Mouse (Mus musculus) thymus, postnatal 14 days (tissue): Measurements from ENCODE around the gene Psmd11.

Experiments
- DNase-seq: peaks from one replicate; pipeline ENCODE4 v3.0.0; 2021

Gene Psmd11

DNA sequence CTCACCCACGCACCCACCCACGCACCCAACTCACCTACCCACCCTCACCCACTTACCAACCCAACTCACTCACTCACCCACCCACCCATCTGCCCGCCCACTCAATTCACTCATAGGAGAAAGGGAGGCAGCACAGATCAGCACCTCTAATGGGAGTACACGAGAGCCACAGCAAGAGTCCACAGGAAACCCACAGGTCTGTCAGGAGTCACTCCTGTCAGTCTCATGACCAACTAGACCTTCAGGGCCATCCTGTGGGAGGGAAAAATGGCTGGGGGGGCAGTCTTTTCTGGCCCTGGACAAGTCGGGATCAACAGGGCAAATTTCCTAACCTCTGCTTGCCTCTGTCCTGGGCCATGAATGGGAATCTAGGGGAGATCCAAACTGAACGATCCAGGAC is 79.4 kb downstream of the Psmd11 start:
- no peak for DNase-seq

DNA sequence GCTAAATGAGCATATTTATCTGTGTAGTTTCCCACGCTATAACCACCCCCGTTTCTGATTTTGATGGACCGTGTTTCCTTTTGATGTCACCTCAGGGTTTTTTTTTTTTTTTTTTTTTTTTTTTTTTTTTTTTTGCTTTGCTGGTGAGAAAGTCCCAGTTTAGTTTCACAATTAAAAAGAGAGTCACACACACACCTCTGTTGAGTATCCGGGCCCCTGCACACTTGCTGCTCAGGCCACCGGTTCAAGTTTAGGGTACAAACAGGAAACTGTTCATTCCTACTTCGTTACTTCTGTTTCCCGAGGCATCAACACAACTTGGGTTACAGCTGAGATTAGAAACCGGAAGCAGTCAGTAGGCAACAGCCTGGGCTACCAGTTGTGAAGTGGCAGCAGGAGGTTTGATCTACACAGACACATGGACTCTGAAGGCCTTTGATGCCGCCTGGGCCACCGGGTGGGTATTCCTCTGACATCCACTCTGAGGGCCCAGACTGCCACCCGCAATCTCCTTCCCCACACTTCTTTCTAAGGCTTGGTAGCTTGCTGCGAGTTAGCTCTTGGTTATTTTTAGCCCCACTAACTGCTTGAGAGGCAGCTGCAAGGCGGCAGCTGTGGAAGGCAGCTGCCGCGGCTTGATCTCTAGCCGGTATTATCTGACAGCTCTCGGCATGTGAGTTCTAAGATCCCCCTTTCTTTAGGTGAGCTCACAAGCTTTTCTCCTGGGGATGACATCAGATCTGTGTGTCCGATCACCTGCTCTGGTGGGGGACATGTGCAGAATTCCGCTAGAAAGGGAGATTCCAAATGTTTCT is 80.2 kb downstream of the Psmd11 start:
- DNase-seq = peak; percentile 76

DNA sequence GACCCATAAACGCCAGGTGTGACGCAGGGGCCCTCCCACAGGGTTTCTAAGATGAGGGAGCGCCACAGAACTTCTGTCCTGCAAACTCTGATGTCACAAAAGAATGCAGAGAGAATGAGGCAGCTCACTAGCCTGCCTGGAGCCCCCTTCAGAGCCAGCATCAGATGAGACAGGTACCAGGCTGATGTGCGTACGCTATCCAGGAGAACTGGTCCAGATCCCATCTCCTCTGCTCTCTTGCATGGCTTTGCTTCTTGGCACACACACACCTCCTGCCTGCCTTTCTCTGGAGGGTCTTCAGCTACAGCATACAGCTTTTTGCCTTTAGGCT is 80.7 kb downstream of the Psmd11 start:
- no peak for DNase-seq

DNA sequence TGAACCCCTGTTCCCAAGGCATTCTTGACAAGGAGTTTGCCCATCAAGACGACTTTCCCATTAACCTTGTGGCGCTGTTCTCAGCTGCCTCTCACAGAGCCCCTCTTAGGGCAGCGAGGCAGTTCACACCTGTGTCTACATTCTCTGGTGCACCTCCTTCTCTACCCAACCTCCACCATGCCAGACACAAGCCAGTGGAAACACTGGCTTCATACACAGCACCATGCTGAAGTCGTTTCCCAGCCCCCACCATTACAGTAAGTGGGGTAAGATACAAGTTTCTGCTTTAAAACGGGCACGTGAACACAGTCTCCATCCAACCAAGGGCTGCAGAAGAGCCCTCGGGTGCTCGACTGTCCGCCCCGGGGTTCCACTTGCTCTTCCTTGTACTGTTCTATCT is 81.7 kb downstream of the Psmd11 start:
- peak; percentile 59 for DNase-seq

DNA sequence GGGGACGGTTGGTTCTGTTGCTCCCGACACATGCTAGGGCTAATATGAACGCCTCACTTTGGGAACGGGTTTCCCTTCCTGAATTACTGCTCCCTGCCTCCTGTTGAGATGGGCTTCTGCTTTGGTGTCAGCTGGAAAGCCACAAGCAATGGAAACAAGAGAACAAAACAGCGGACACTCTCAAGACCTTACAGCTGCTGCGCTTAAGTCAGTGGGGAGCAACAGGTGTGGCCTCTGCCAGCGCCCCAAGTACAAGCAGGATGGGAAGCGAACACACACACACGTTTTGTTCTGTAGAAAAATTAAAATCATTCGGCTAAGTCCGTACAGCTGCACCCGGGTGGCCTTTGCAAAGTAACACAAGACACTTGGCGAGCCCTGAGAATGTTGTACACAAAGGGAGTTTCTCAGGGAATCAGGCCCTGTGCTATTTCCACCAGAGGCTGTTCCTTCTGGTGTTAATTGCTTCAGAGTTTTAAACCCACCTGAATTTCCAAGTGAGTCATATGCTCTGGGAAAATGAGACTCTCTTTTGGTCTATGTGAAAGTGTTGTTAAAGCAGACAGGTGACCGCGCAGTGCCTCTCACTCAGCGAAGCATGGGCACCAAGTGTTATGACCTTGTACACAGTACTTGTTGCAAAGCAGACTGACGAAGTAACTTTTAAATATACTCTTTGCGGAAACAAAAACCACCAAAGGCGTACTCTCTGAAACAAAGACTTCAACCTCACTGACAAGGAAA is 84.1 kb downstream of the Psmd11 start:
- peak; percentile 64 for DNase-seq

DNA sequence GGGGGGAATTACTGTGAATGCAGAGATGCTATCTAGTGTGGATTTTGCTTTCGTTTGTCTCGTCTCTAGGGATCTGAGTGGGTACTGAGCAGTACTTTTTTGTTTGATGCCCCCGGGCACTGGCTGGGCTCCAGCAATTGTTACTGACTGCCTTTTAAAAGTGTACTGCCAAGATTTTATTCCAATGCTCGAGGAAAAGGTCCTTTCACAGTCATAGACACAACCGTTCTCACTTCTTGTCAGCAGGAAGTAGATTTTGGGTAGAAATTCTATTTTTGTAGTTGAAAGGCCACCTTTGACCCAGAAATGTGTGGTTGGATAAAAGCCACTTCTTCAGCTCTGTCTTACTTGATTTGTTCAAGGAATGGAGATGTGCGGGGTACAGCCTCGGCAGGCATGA is 85.4 kb downstream of the Psmd11 start:
- peak; percentile 32 for DNase-seq

DNA sequence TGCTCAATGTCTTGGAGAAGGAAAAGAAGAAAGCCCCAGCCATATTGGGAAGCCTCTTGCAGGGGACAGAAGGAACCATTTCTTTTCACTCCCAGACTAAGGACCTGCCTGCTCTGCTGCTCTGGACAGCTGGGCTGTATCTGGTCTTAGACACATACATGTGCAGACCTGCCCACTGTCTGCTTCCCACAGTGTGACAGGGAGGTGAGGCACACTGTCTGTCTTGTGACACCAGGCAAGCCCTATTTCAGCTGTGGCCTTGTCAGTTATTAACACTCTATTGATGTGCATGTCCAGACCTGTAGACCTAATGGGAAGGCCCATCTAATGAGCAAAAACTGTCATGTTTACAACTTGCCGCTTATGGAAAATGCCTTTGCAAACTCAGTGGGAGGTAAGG is 86.9 kb downstream of the Psmd11 start:
- no peak for DNase-seq

DNA sequence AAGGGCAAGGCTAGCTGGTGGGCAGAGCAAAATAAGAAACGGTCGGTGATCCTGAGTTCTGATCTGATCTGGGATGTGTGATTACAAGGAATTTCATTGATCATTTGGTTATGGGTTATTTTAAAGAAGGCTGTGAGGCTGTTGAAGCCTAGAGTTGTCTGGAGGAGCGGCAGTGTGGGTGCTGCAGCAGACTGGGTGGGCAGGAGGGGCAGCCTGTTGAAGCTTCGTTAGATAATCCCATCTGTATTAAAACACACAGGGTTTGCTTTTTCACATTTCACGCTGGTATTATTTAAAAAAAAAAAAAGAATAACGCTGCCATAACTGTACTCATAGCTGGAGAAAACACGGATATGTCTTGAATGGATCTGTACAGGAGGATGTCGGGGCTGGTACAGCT is 87.5 kb downstream of the Psmd11 start:
- DNase-seq = no peak

DNA sequence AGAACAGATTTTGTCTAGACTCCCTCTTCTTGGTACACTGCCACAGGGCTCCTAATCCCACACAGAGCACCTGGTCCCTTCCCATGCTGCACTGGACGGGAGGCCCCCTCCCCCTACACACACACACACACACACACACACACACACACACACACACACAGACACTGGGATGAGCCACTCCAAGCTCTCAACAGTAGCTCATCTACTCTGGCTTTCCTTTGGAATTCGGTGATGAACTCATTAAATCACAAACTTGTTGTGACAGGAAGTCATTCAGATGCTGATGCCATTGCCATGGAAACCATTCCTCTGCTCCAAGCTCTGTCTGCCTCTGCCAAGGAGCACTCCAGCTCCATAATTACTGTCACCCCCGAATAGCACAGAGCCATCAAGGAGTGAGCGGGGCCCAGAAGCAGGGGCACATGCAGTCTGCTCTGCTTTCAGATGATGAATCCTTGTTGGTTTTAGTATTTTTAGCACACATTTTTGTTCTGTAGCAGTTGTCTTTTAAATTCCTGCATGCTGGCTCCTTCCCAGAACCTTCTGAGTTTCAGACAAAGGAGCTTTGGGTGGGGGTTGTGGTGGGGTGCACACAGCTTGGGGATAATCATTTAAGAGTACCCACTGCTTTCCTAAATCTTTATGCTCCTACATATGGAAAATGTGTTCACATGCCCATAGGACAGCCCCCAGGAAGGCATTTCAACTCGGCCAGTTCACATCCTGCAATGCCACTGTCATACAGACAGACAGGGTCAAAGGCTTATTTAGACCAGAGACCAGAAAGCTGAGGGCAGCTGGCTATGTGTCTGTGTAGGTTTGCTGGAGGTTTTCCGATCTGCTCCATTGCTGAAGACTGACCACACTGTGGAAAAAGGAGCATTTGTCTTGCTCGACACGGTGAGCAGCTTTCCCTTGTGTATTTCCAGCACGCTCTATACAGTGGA is 90.3 kb downstream of the Psmd11 start:
- DNase-seq = no peak

DNA sequence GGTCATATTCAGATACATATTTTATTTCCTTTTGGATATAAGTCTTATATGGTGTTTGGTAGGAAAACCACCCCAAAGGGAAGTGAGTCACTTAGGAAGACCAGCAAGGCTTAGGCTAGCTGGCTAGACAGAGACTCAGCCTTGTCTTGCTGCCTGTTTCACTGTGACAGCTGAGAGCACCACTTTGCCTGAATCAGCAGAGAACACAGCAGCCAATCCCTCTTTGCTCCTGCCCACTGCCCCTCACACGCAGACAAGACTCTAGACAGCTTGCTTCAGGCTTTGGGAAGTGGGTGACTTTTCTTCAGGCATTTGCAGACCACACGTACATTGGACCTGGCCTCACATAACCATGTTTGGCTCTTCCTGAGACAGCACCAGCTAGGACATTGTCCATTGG is 92.7 kb downstream of the Psmd11 start:
- no peak for DNase-seq
